Mouse (Mus musculus) forebrain, embryonic 11.5 days (tissue): ENCODE measurements around the gene Ppa2. TPM values are rescaled to one million over a fixed set of nuclear protein-coding genes. Genes with fewer than 3 reads are reported as not detected.

Experiments
- ATAC-seq: fragments of 200-750 bp; cut with Nextera tagmentation; replicated peaks from 2 replicates; pipeline ENCODE4 v1.8.0; 2017; ENCODE audit warnings: moderate TSS enrichment; ENCODE audit not compliant: low FRiP score
- DNase-seq: peaks from one replicate; pipeline ENCODE4 v3.0.0-alpha.2; 2017; ENCODE audit warnings: low spot score
- H3K27ac ChIP-seq: fragments of 300-500 bp; sonication (generic); 2 replicates; pipeline ENCODE4 v1.5.1; 2014; ENCODE audit warnings: low read depth, low read length
- H3K27me3 ChIP-seq: fragments of 300-500 bp; sonication (generic); 2 replicates; pipeline ENCODE4 v1.6.1; 2014; ENCODE audit warnings: mild to moderate bottlenecking, low read length, mixed read lengths; ENCODE audit not compliant: control insufficient read depth, insufficient read depth
- H3K36me3 ChIP-seq: fragments of 300-500 bp; sonication (generic); 2 replicates; pipeline ENCODE4 v1.6.1; 2014; ENCODE audit warnings: mild to moderate bottlenecking, low read length, moderate library complexity, mixed read lengths; ENCODE audit not compliant: control insufficient read depth, insufficient read depth
- H3K4me1 ChIP-seq: fragments of 300-500 bp; sonication (generic); replicated peaks from 2 replicates; pipeline ENCODE4 v1.6.1; 2014; ENCODE audit warnings: low read length, mixed read lengths; ENCODE audit not compliant: control insufficient read depth, insufficient read depth
- H3K4me2 ChIP-seq: fragments of 300-500 bp; sonication (generic); 2 replicates; pipeline ENCODE4 v1.6.1; 2014; ENCODE audit warnings: low read depth, mild to moderate bottlenecking, low read length, moderate library complexity, mixed read lengths; ENCODE audit not compliant: severe bottlenecking
- H3K4me3 ChIP-seq: fragments of 300-500 bp; sonication (generic); 2 replicates; pipeline ENCODE4 v1.5.1; 2014; ENCODE audit warnings: low read depth, low read length
- H3K9ac ChIP-seq: fragments of 300-500 bp; sonication (generic); 2 replicates; pipeline ENCODE4 v1.6.1; 2014; ENCODE audit warnings: low read length
- H3K9me3 ChIP-seq: fragments of 300-500 bp; sonication (generic); 2 replicates; pipeline ENCODE4 v1.6.1; 2016; ENCODE audit warnings: low read length, mixed read lengths; ENCODE audit not compliant: control insufficient read depth
- WGBS: fragments of 180-500 bp; shearing (Covaris S2); extraction: QIAGEN DNeasy Blood & Tissue Kit; methylation state at CpG from one replicate; pipeline ENCODE4 v1.1.7; 2014; 5-methylcytosine and 5-hydroxymethylcytosine counted together
- polyA plus RNA-seq: library from polyadenylated mRNA; unstranded; fragments of >200 nt; fragmentation: Nextera tagmentation; extraction: Ambion mirVana; gene quantifications from 2 replicates; pipeline ENCODE4 v1.2.1, GENCODE M21; 2014

The Ppa2 gene
- polyA plus RNA-seq, 1 experiment from 2014 or later = 75.1 TPM

DNA sequence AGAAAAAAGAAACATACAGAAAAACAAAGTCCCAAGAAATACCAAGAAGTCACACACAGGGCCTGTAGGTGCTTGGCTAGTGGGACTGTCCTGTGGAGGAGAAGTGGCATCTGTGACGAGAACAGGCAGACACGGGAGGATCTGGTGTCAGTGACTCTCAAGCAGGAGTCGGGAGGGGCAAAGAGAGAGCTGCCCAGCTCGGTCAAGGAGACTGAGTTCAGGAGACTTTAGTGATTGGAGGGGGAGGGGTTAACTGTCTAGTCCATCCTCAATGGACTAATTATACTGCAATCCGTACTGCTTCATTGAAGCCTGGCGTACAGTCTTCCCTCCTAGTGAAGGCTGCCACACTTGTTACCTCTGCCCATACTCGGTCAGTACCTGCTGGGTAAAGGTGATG, 77.4 kb downstream of the Ppa2 start:
- DNase-seq = no peak
- WGBS = 79% methylated on average over 7 of the region's 7 CpGs
- Histone ChIP-seq H3K27ac (no peak overlapping the region), H3K9ac (no peak overlapping the region), H3K9me3 (no peaks in the 10 kb centered on the region), H3K27me3 (no peaks in the 10 kb centered on the region), H3K4me1 (no peaks in the 10 kb centered on the region), H3K4me2 (no peak overlapping the region), H3K36me3 (no peaks in the 10 kb centered on the region), H3K4me3 (no peak overlapping the region)
- no peak for ATAC-seq

GRCm38 (mm10) chr3:133389803-133390387, 80.0 kb downstream of the Ppa2 start:
- no peak for DNase-seq
- Histone ChIP-seq H3K9me3 (no peaks in the 10 kb centered on the region), H3K4me2 (no peak overlapping the region), H3K27ac (no peak overlapping the region), H3K4me3 (no peak overlapping the region), H3K9ac (no peak overlapping the region), H3K27me3 (no peaks in the 10 kb centered on the region), H3K36me3 (no peaks in the 10 kb centered on the region), H3K4me1 (no peaks in the 10 kb centered on the region)
- WGBS = 93% methylated on average over 10 of the region's 10 CpGs
- ATAC-seq = no peak

GRCm38 (mm10) chr3:133394531-133394930, 84.6 kb downstream of the Ppa2 start:
- no peak overlapping the region for H3K27ac ChIP-seq
- H3K4me3 ChIP-seq = no peak overlapping the region
- WGBS = 71% methylated on average over 2 of the region's 2 CpGs
- H3K36me3 ChIP-seq = no peaks in the 10 kb centered on the region
- no peak overlapping the region for H3K9ac ChIP-seq
- no peak overlapping the region for H3K4me2 ChIP-seq
- ATAC-seq (no peak), DNase-seq (no peak)
- H3K9me3 ChIP-seq = no peaks in the 10 kb centered on the region
- H3K27me3 ChIP-seq = no peaks in the 10 kb centered on the region
- H3K4me1 ChIP-seq = no peaks in the 10 kb centered on the region

GRCm38 (mm10) chr3:133403849-133404248, 93.9 kb downstream of the Ppa2 start:
- no peaks in the 10 kb centered on the region for H3K27me3 ChIP-seq
- DNase-seq (no peak), ATAC-seq (no peak)
- no peaks in the 10 kb centered on the region for H3K36me3 ChIP-seq
- 84% methylated on average over 4 of the region's 4 CpGs for WGBS
- H3K27ac ChIP-seq = no peak overlapping the region
- no peaks in the 10 kb centered on the region for H3K9me3 ChIP-seq
- no peak overlapping the region for H3K4me3 ChIP-seq
- H3K9ac ChIP-seq = no peak overlapping the region
- no peak overlapping the region for H3K4me2 ChIP-seq
- no peaks in the 10 kb centered on the region for H3K4me1 ChIP-seq

DNA sequence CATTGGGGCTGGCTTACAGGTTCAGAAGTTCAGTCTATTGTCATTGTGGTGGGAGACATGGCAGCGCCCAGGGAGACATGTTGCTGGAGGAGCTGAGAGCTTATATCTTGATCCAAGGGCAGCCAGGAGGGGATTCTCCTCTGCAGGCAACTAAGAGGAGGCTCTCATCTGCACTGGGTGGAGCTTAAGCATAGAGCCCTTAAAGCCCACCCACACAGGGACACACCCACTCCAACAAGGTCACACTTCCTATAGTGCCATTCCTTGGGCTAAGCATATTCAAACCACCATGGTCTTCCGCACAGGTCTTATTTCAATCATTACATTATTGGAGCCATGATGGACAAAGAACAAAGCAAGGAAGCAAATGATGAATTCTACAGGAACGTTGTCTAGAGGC, 95.7 kb downstream of the Ppa2 start:
- 83% methylated on average over 3 of the region's 3 CpGs for WGBS
- no peaks in the 10 kb centered on the region for H3K4me1 ChIP-seq
- H3K4me3 ChIP-seq = no peak overlapping the region
- no peak overlapping the region for H3K27ac ChIP-seq
- no peaks in the 10 kb centered on the region for H3K27me3 ChIP-seq
- ATAC-seq = no peak
- no peaks in the 10 kb centered on the region for H3K9me3 ChIP-seq
- no peaks in the 10 kb centered on the region for H3K36me3 ChIP-seq
- no peak for DNase-seq
- no peak overlapping the region for H3K9ac ChIP-seq
- no peak overlapping the region for H3K4me2 ChIP-seq

- Histone ChIP-seq H3K9me3 (no peaks in the 10 kb centered on the region), H3K27ac (no peak overlapping the region), H3K9ac (no peak overlapping the region), H3K4me3 (no peak overlapping the region), H3K4me1 (no peaks in the 10 kb centered on the region), H3K27me3 (no peaks in the 10 kb centered on the region), H3K4me2 (no peak overlapping the region), H3K36me3 (no peaks in the 10 kb centered on the region)
- 83% methylated on average over 5 of the region's 5 CpGs for WGBS
- no peak for ATAC-seq
- no peak for DNase-seq
Measured at GRCm38 (mm10) chr3:133406248-133406647, 96.3 kb downstream of the Ppa2 start.

DNA sequence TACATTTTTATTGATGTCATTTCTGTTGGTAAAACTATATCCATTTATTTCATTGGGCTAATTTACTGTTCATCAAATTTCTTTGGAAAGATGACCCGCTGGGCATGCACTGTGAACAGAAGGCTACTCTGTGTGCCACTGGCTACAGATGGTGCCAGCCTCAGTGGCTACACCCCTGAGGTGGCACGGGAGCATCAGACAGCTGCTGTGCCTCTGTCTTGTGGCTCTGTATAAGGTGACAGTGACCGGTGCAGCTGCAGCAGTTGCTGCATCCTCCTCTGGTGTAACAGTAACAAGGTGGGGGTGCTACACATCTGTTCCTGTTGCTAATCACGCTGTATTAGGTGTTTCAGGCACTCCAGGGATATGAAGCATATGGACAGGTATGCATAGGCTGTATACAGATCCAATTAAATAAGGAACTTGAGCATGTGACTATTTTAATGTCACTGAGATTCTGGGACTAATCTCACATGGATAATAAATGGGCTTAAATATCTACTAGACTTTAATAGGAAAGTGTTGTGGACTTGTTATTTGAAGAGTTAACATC, 101.3 kb downstream of the Ppa2 start:
- Histone ChIP-seq H3K9ac (no peak overlapping the region), H3K27ac (no peak overlapping the region), H3K4me2 (no peak overlapping the region), H3K4me1 (no peaks in the 10 kb centered on the region), H3K9me3 (no peaks in the 10 kb centered on the region), H3K27me3 (no peaks in the 10 kb centered on the region), H3K4me3 (no peak overlapping the region), H3K36me3 (no peaks in the 10 kb centered on the region)
- 86% methylated on average over 4 of the region's 4 CpGs for WGBS
- ATAC-seq (no peak), DNase-seq (no peak)

GRCm38 (mm10) chr3:133411768-133412167, 101.9 kb downstream of the Ppa2 start:
- Histone ChIP-seq H3K4me2 (no peak overlapping the region), H3K4me3 (no peak overlapping the region), H3K9ac (no peak overlapping the region), H3K27ac (no peak overlapping the region), H3K4me1 (no peaks in the 10 kb centered on the region), H3K9me3 (no peaks in the 10 kb centered on the region), H3K36me3 (no peaks in the 10 kb centered on the region), H3K27me3 (no peaks in the 10 kb centered on the region)
- DNase-seq (no peak), ATAC-seq (no peak)
- WGBS = 92% methylated on average over 8 of the region's 8 CpGs

- Histone ChIP-seq H3K4me2 (no peak overlapping the region), H3K4me3 (no peak overlapping the region), H3K4me1 (no peaks in the 10 kb centered on the region), H3K27ac (no peak overlapping the region), H3K9me3 (no peaks in the 10 kb centered on the region), H3K9ac (no peak overlapping the region), H3K27me3 (no peaks in the 10 kb centered on the region), H3K36me3 (no peaks in the 10 kb centered on the region)
- ATAC-seq (no peak), DNase-seq (no peak)
- 90% methylated on average over 4 of the region's 4 CpGs for WGBS
Measured at GRCm38 (mm10) chr3:133414747-133415146, 104.8 kb downstream of the Ppa2 start.
